Mouse (Mus musculus) T-cell, adult 2 months (primary cell): ENCODE results near the gene Rad9a.

ENCODE experiments used
- DNase-seq: peaks from one replicate; pipeline ENCODE4 v3.0.0; 2022; ENCODE audit warnings: low spot score

Rad9a gene

GRCm38 (mm10) chr19:4146366-4147021 is 55.0 kb downstream of the Rad9a start:
- no peak for DNase-seq

GRCm38 (mm10) chr19:4145936-4146335 is 55.5 kb downstream of the Rad9a start:
- DNase-seq = no peak
